Mouse (Mus musculus) ES-E14 (cell line): ENCODE results near the gene Ly6g. TPM values are rescaled to one million over a fixed set of nuclear protein-coding genes. Genes with fewer than 3 reads are reported as not detected.

Source experiments
- DNase-seq: peaks from one replicate; pipeline ENCODE4 v3.0.0-alpha.2; 2013; ENCODE audit warnings: low read depth, low spot score
- H3K27ac ChIP-seq: 2 replicates; pipeline ENCODE4 v1.5.1; 2012; ENCODE audit warnings: low read depth, mild to moderate bottlenecking, low read length, moderate library complexity, mixed read lengths; ENCODE audit not compliant: poor library complexity, insufficient read depth, severe bottlenecking
- H3K36me3 ChIP-seq: 2 replicates; pipeline ENCODE4 v1.6.1; 2012; ENCODE audit warnings: mild to moderate bottlenecking, low read length, moderate library complexity, mixed read lengths; ENCODE audit not compliant: control insufficient read depth, poor library complexity, insufficient read depth, severe bottlenecking
- H3K4me1 ChIP-seq, 2 experiments: fragments of 150-350 bp in 1 of 2; sonication (generic) in 1 of 2; 2 replicates each; pipeline ENCODE4 v1.6.1; 2012; ENCODE audit warnings: low read length in 2 of 2, mild to moderate bottlenecking in 1 of 2, mixed read lengths in 1 of 2; ENCODE audit not compliant: control insufficient read depth in 2 of 2, insufficient read depth in 2 of 2, poor library complexity in 1 of 2
- H3K4me3 ChIP-seq, 2 experiments: fragments of 150-350 bp in 1 of 2; sonication (generic) in 1 of 2; 2 replicates each; pipeline ENCODE4 v1.5.1; 2012; ENCODE audit warnings: low read length in 2 of 2, low read depth in 1 of 2, mild to moderate bottlenecking in 1 of 2, mixed read lengths in 1 of 2; ENCODE audit not compliant: insufficient read depth in 1 of 2, poor library complexity in 1 of 2, severe bottlenecking in 1 of 2
- H3K9ac ChIP-seq: 2 replicates; pipeline ENCODE4 v1.6.1; 2012; ENCODE audit warnings: low read depth, mild to moderate bottlenecking, low read length, mixed read lengths; ENCODE audit not compliant: poor library complexity, insufficient read depth, severe bottlenecking
- H3K9me3 ChIP-seq: fragments of 150-350 bp; sonication (generic); 2 replicates; pipeline ENCODE4 v1.6.1; 2012; ENCODE audit warnings: low read depth, mild to moderate bottlenecking, low read length; ENCODE audit not compliant: control insufficient read depth, insufficient read depth
- CHD2 ChIP-seq: IDR thresholded peaks from 2 replicates; pipeline ENCODE4 v1.6.1; 2014; ENCODE audit warnings: mild to moderate bottlenecking, low read depth, low read length, inconsistent platforms
- HCFC1 ChIP-seq: IDR thresholded peaks from 2 replicates; pipeline ENCODE4 v1.6.1; 2012; ENCODE audit warnings: low read length, inconsistent platforms, borderline replicate concordance; ENCODE audit not compliant: insufficient read depth
- MAFK ChIP-seq: IDR thresholded peaks from 2 replicates; pipeline ENCODE4 v1.6.1; 2014; ENCODE audit warnings: mild to moderate bottlenecking, low read depth, low read length, inconsistent platforms; ENCODE audit not compliant: insufficient read depth
- ZC3H11A ChIP-seq: IDR thresholded peaks from 2 replicates; pipeline ENCODE4 v1.6.1; 2012; ENCODE audit warnings: low read depth, mild to moderate bottlenecking, inconsistent platforms, low read length, borderline replicate concordance
- ZNF384 ChIP-seq: IDR thresholded peaks from 2 replicates; pipeline ENCODE4 v1.6.1; 2012; ENCODE audit warnings: low read depth, low read length, inconsistent platforms
- in situ Hi-C, 2 experiments: fragments of 600-800 bp; cut with MboI; formaldehyde crosslinking; loops; one replicate each; pipeline ENCODE4 v1.15.1; 2025; ENCODE audit warnings: low sequenced_read_pairs in 2 of 2, inconsistent platforms in 1 of 2; ENCODE audit not compliant: unreplicated experiment in 2 of 2
- total RNA-seq: library from RNA; depleted of rRNA; stranded (reverse); fragments of 300-350 nt; gene quantifications from 2 replicates; pipeline ENCODE4 v1.2.3, GENCODE M21; 2012

The Ly6g gene
- total RNA-seq, 1 experiment: not detected

- DNase-seq: peak; percentile 19
- no peak overlapping the region for H3K9ac ChIP-seq
- no peaks in the 10 kb centered on the region for H3K36me3 ChIP-seq
- H3K4me3 ChIP-seq: no peak overlapping the region
- no peaks in the 10 kb centered on the region for H3K9me3 ChIP-seq
- no peak overlapping the region for H3K27ac ChIP-seq
- TF ChIP-seq MAFK (no peak), CHD2 (no peak), HCFC1 (no peak), ZNF384 (no peak), ZC3H11A (no peak)
- H3K4me1 ChIP-seq: no peaks in the 10 kb centered on the region
- in situ Hi-C loops: no loop called here
Observed at GRCm38 (mm10) chr15:75143735-75144134, 11.3 kb upstream of the Ly6g start.

DNA sequence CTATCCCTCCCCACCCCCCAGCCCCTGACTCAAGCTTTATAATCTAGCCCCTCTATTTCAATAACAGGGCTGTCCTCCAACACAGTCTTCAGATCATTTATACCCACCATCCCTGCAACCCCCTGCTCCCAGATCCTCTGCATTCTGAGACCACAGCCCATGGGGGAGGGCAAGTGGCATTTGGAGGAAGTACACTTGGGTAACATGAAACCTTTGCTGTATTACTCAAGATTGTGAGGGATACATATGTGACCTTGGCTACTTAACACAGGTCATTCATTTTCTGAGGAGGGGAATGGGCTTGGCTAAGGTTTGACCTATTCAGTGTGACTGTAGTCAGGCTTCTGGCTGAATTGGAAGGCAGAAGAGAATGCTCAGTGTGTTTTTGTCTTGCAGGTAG lies 2.0 kb upstream of the Ly6g start:
- Histone ChIP-seq H3K9ac (no peak overlapping the region), H3K4me1 (no peaks in the 10 kb centered on the region), H3K36me3 (no peaks in the 10 kb centered on the region), H3K4me3 (no peak overlapping the region), H3K9me3 (no peaks in the 10 kb centered on the region), H3K27ac (no peak overlapping the region)
- in situ Hi-C loops: no loop called here
- DNase-seq: no peak
- TF ChIP-seq HCFC1 (no peak), ZNF384 (no peak), MAFK (no peak), ZC3H11A (no peak), CHD2 (no peak)

DNA sequence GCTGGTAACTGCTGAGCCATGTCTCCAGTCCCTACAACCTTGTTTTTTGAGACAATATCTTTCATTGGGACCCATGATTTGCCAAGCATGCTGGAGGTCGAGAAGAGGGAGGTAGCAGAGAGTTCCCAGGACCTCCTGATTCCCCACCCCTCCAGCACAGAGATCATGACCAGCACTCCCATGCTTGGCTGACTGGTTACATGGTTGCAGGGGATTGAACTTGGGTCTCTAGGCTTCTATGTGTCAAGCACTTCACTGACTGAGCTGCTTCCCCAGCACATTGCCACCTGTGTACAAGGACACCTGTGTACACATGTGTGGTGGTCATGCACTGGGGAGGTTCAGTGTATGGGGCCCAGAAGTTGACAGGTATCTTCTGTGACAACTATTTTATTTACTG lies 2.6 kb downstream of the Ly6g start:
- no peak for DNase-seq
- no peak overlapping the region for H3K4me3 ChIP-seq
- H3K9me3 ChIP-seq: peaks cover 2% of the 10 kb centered on the region; the same call in 1 of the 2 replicates
- no peak overlapping the region for H3K27ac ChIP-seq
- no peaks in the 10 kb centered on the region for H3K4me1 ChIP-seq
- in situ Hi-C loops: no loop called here
- no peaks in the 10 kb centered on the region for H3K36me3 ChIP-seq
- no peak for TF ChIP-seq CHD2
- no peak for TF ChIP-seq ZNF384
- no peak for TF ChIP-seq HCFC1
- TF ChIP-seq MAFK: no peak
- TF ChIP-seq ZC3H11A: no peak
- no peak overlapping the region for H3K9ac ChIP-seq

DNA sequence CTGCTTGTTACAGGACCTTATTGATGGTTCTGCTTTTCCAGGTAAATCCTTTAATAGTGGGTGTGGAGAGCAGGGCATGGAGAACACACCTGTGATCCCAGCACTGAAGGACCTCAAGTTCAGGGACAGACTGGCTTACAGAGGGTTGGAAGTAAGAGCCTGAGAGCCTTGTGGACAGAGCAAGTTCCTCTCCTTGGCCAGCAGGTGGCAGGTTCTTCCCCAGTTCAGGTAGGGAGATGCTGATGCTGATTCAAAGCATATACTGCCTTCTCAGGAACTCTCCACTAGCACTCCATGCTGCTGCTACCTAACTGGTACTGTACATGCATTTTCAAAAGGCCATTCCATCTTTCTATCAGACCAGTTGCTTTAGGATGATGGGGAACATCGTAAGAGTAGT lies 20.5 kb downstream of the Ly6g start:
- no peak for DNase-seq
- Histone ChIP-seq H3K27ac (no peak overlapping the region), H3K4me1 (no peaks in the 10 kb centered on the region), H3K9me3 (no peaks in the 10 kb centered on the region), H3K4me3 (no peak overlapping the region), H3K9ac (no peak overlapping the region), H3K36me3 (no peaks in the 10 kb centered on the region)
- TF ChIP-seq CHD2: no peak
- TF ChIP-seq MAFK: no peak
- TF ChIP-seq HCFC1: no peak
- in situ Hi-C loops: no loop called here

DNA sequence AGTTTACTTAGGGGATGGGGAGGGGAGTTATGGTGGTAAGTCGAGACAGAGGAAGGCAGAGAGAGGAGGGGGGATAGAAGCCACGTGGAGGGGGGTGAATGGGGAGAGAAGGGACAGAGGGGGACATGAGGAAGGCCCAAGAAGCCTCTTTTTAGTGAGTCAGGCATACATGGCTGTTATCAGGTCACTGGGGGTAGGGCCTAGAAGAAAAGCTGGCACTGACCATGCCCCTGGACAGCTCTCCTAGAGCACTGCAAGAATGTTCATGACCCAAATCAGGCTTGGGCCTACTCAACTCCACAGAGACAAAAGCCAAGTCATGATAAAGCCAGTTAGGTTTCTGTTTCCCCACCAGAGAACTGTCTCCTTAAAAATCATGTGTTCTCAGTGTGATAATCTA lies 31.3 kb downstream of the Ly6g start:
- no peaks in the 10 kb centered on the region for H3K4me1 ChIP-seq
- TF ChIP-seq MAFK: no peak
- no peak for DNase-seq

More for the DNA sequence above, 31.3 kb downstream of the Ly6g start:
- Histone ChIP-seq H3K27ac (no peak overlapping the region), H3K4me3 (no peak overlapping the region), H3K36me3 (no peaks in the 10 kb centered on the region), H3K9me3 (no peaks in the 10 kb centered on the region), H3K9ac (no peak overlapping the region)
- in situ Hi-C loops: no loop called here
